Mouse (Mus musculus): ENCODE data around the gene Lancl1.

DNA sequence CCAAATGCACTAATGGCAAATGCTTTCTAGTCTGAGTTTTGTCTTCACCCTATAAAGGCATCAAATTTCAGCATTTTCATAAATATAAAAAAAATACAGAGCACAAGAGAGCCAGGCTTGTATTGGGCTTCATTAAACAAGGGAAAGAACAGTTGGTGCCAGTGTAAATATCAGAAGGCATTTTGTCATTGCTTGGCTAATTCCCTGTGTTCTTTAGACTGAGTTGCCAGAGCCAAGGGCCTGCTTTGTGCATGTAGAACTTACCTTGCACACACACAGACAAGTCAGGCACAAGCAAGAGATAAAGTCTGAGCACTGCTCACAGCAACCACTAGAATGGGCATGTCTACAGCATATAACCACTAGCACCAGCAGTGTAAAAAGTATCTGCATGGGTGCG is 40.1 kb downstream of the Lancl1 start:
- TF ChIP-seq CTCF (IDR thresholded peaks at IDR 0.05; ENCODE audit: borderline replicate concordance, control insufficient read depth, extremely low read depth, insufficient read depth, low read length, poor library complexity) = no peak
- no peak for TF ChIP-seq POLR2A (IDR thresholded peaks at IDR 0.05; ENCODE audit: control insufficient read depth, extremely low read depth, insufficient read depth, low read length, poor library complexity)
